Mouse (Mus musculus): ENCODE results near the gene Akap11.
A peak's percentile ranks its signal among the peaks of the same experiment; 100 is the strongest.
"Not testable (repeated sequence)": the region's sequence is repeated elsewhere in the genome, so short reads cannot be mapped to it uniquely, and the experiment has no call there.

Gene Akap11

GRCm38 (mm10) chr14:78536281-78537165 lies at the start of gene Akap11:
Gene Akap11 (minus strand): TSS chr14:78536808.
- peak; percentile 91 for DNase-seq

- no peak for DNase-seq
Observed at GRCm38 (mm10) chr14:78584222-78584621, 47.6 kb upstream of the Akap11 start.

- DNase-seq = peak; percentile 54
Observed at GRCm38 (mm10) chr14:78583168-78583567, 46.6 kb upstream of the Akap11 start.

- DNase-seq = no peak
Observed at GRCm38 (mm10) chr14:78575899-78576298, 39.3 kb upstream of the Akap11 start.

- DNase-seq = no peak
Observed at GRCm38 (mm10) chr14:78568410-78568809, 31.8 kb upstream of the Akap11 start.

GRCm38 (mm10) chr14:78566431-78566830 lies 29.8 kb upstream of the Akap11 start:
- no peak for DNase-seq

GRCm38 (mm10) chr14:78564292-78564691 lies 27.7 kb upstream of the Akap11 start:
- no peak for DNase-seq

- DNase-seq = no peak
Observed at GRCm38 (mm10) chr14:78563211-78563610, 26.6 kb upstream of the Akap11 start.

- no peak for DNase-seq
Observed at GRCm38 (mm10) chr14:78562121-78562520, 25.5 kb upstream of the Akap11 start.

GRCm38 (mm10) chr14:78559042-78559441 lies 22.4 kb upstream of the Akap11 start:
- DNase-seq = no peak

- not testable (repeated sequence) for DNase-seq
Observed at GRCm38 (mm10) chr14:78554830-78555229, 18.2 kb upstream of the Akap11 start.

GRCm38 (mm10) chr14:78553661-78554060 lies 17.1 kb upstream of the Akap11 start:
- no peak for DNase-seq

GRCm38 (mm10) chr14:78548807-78549206 lies 12.2 kb upstream of the Akap11 start:
- DNase-seq = no peak

- DNase-seq = no peak
Observed at GRCm38 (mm10) chr14:78541319-78541718, 4.7 kb upstream of the Akap11 start.

- no peak for DNase-seq
Observed at GRCm38 (mm10) chr14:78539821-78540220, 3.2 kb upstream of the Akap11 start.

GRCm38 (mm10) chr14:78538572-78539320 lies 2.1 kb upstream of the Akap11 start:
- DNase-seq = no peak

- no peak for DNase-seq
Observed at GRCm38 (mm10) chr14:78537551-78537950, 943 bp upstream of the Akap11 start.

- DNase-seq = no peak
Observed at GRCm38 (mm10) chr14:78535366-78535765, 1.2 kb downstream of the Akap11 start.

- DNase-seq = no peak
Observed at GRCm38 (mm10) chr14:78534651-78535050, 2.0 kb downstream of the Akap11 start.

- no peak for DNase-seq
Observed at GRCm38 (mm10) chr14:78533701-78534100, 2.9 kb downstream of the Akap11 start.

GRCm38 (mm10) chr14:78532345-78532744 lies 4.3 kb downstream of the Akap11 start:
- DNase-seq = no peak

GRCm38 (mm10) chr14:78530256-78530655 lies 6.4 kb downstream of the Akap11 start:
- no peak for DNase-seq

GRCm38 (mm10) chr14:78528461-78529425 lies 7.9 kb downstream of the Akap11 start:
- DNase-seq = no peak
